Mouse (Mus musculus) monocyte, adult 5-6 weeks (primary cell): ENCODE data around the gene Pfn1. TPM values are rescaled to one million over a fixed set of nuclear protein-coding genes. Genes with fewer than 3 reads are reported as not detected.

ENCODE experiments used
- ATAC-seq: fragments of 153-309, 156-312 bp; replicated peaks from 2 replicates; pipeline ENCODE4 v1.8.0; 2017; ENCODE audit warnings: mild to moderate bottlenecking; ENCODE audit not compliant: low TSS enrichment, insufficient number of reproducible peaks, severe bottlenecking, poor library complexity, low FRiP score
- total RNA-seq: library from RNA; stranded (forward); fragments of 200-1000, 200-491, 200-594 nt; gene quantifications from 3 replicates; pipeline ENCODE4 v1.2.3, GENCODE M21; 2017

Pfn1 gene
- total RNA-seq, 1 experiment from 2014 or later: 527 TPM

GRCm38 (mm10) chr11:70657573-70657972 lies 3.1 kb upstream of the Pfn1 start:
- no peak for ATAC-seq

- ATAC-seq: no peak
Measured at GRCm38 (mm10) chr11:70656964-70657363, 2.5 kb upstream of the Pfn1 start, which contains the start of gene Eno3. Gene Eno3 (plus strand): TSS chr11:70657202.

GRCm38 (mm10) chr11:70656456-70656927 lies 2.0 kb upstream of the Pfn1 start:
- ATAC-seq: no peak

- no peak for ATAC-seq
Measured at GRCm38 (mm10) chr11:70655571-70656455, 1.4 kb upstream of the Pfn1 start.

- 0 out of 2 replicates have a peak, but pooled peaks have one; percentile 9 for ATAC-seq
Measured at GRCm38 (mm10) chr11:70654923-70655570, 603 bp upstream of the Pfn1 start.

- ATAC-seq: no peak
Measured at GRCm38 (mm10) chr11:70653345-70654197, 873 bp downstream of the Pfn1 start.

GRCm38 (mm10) chr11:70652884-70653344 lies 1.5 kb downstream of the Pfn1 start:
- ATAC-seq: no peak; the same call in 1 of the 2 replicates

GRCm38 (mm10) chr11:70652029-70652883 lies 2.2 kb downstream of the Pfn1 start:
- no peak for ATAC-seq

- no peak for ATAC-seq
Measured at GRCm38 (mm10) chr11:70651391-70651790, 3.1 kb downstream of the Pfn1 start.

- ATAC-seq: no peak
Measured at GRCm38 (mm10) chr11:70650322-70651175, 3.9 kb downstream of the Pfn1 start.

GRCm38 (mm10) chr11:70649185-70649734 lies 5.2 kb downstream of the Pfn1 start:
- no peak for ATAC-seq

GRCm38 (mm10) chr11:70648512-70648911 lies 5.9 kb downstream of the Pfn1 start:
- ATAC-seq: no peak

- ATAC-seq: no peak
Measured at GRCm38 (mm10) chr11:70647716-70648420, 6.6 kb downstream of the Pfn1 start.

- ATAC-seq: peak; percentile 76
Measured at GRCm38 (mm10) chr11:70646691-70647650, 7.5 kb downstream of the Pfn1 start, which contains the start of the genes Rnf167 and Slc25a11. Gene Rnf167 (plus strand): TSS chr11:70647235. Gene Slc25a11 (minus strand): TSS chr11:70647479.

GRCm38 (mm10) chr11:70646259-70646555 lies 8.2 kb downstream of the Pfn1 start:
- ATAC-seq: no peak
